Mouse (Mus musculus) ovary, postnatal 10 days (tissue): ENCODE data around the gene Ldha.
"Not testable (repeated sequence)": the region's sequence is repeated elsewhere in the genome, so short reads cannot be mapped to it uniquely, and the experiment has no call there.

ENCODE experiments used
- DNase-seq: peaks from one replicate; pipeline ENCODE4 v3.0.0; 2022; ENCODE audit warnings: low spot score

Gene Ldha

DNA sequence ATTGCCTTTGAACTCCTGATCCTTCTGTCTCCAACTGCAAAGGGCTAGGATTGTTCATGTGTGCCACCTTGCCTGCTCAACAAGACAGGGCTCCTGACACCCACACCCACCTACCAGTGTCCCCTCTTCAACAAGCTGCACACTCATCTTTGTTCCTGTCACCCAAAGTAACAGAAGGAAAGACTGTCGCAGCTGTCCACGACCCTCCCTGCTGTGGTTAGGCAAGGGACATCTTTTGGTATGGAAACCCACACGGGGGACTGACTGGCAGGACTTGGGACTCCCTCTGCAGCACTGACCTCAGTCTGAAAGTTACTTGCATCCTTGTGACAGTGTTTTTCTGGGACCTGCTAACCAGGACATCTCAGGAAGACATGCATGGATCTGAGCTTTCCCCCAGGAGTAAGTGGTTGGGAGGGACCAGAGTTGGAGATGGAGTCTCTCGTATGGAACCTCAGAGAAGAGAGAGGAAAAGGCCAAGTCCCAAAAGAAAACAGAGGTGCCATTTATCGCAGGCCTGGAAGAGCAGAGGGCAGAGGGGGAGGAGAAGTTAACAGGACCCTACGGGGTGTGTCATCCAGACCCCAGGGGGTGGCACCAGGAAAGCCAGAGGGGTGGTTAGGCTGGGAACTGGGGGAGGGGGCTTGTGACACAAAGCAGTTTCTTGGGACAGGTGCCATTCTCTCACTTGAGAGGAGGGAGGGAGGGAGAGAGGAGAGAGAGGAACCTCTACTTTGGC is at the start of gene Ldha:
Ldha (plus strand) TSS at position 689 of the 739 bp plus-strand sequence.
- DNase-seq, result no peak

DNA sequence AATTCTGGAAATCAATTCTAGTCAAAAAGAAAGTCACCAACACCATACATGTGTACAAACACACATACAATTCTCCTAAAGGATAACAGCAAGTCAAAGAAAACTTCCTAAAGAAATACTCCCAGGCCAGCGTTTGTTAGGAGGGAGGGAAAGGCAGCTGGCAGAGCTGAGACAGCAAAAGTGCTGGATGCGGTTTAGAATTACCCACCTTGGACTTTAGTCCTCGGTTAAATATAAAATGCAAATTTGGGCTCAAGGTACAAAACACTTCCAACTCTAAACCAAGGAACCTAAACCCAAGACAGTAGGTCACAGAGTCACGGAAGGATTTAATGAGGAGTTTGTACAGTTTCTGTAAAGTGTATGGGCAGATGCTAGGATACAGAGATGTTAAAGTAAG is 47.4 kb upstream of the Ldha start:
- no peak for DNase-seq

DNA sequence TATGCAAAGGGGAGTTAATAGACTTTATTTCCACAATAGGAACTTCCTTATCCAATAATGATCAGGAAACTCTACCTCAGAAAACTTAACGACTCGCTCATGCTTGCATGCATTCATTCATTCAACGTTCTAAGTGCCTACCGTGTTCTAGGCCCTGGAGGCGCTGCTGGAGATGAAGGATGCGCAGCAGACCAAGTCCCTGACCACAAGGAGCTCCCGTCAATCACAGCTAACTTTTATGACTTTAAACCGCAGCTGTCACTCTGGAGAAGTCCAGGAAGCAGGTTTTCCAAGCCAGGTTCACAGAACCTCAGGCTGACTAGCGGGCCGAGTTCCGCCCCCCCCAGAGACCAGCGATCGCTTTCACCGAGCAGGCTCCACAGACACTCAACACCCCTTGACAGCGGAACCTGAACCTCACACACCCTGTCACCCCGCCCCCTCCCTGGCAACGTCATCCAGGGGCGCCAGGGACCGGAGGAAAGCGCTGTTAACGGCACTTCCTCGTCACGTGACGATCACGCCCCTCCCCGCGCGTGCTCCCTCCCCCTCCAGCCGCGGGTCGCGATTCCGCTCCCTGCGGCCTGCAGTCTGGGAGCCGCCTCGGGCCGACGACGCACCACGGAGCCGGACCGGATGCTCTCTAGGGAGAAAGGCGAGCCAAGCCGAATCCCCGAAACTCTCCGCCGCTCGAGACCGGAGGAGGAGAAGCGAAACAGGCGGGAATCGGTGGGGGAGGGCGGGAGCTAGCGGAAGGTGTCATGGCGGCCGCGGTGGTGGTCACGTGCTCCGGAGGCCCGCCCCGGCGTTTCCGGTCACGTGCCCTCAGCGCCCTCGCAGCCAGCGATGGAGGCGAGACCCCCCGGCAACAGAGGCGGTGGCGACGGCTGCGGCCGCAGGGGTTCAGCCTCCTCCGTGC is 45.7 kb upstream of the Ldha start, which contains the start of the genes Hps5 and Gtf2h1:
Hps5 (minus strand) TSS at position 778 of the 919 bp plus-strand sequence.
Gtf2h1 (plus strand) TSS at position 817 of the 919 bp plus-strand sequence.
- DNase-seq, result peak; percentile 88

DNA sequence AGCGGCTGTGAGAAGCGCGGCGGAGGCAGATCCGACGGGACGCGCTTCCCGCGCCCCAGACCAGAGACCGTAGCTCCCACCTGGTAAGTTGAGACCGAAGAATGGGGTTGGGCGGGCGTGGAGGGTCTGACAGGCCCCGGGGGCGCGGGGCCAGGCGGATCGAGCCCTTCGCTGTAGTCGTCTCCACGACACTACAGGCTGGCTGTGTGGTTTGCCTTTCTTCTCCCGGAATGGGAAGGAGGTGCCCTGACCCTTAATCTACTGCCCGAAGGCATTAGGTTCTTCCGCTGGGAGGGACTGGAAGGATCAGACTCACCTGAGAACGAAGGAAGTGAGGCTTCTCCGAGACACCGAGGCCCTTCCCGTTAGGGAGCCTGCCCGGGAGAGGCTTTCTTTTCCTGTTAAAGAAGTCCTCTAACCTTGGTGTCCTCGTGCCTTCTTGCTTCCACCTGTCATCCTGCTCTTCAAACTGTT is 45.0 kb upstream of the Ldha start:
- no peak for DNase-seq

DNA sequence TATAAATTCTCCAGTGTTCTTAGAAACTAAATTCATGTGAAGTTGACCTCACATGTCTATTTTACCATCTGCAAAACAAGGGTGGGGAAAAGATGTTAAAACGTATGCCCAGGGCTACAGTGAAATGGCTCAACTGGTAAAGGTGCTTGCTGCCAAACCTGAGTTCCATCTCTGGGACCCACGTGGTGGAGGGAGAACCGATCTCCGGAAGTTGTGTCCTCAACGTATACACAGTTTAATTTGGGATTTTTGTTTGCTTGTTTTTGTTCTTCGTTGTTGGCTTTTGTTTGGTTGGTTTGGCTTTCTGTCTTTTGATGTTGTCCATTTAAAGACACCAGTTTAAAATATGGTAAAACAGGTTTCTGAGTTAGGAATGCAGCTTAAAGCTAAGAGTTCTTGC is 44.5 kb upstream of the Ldha start:
- DNase-seq, result no peak

DNA sequence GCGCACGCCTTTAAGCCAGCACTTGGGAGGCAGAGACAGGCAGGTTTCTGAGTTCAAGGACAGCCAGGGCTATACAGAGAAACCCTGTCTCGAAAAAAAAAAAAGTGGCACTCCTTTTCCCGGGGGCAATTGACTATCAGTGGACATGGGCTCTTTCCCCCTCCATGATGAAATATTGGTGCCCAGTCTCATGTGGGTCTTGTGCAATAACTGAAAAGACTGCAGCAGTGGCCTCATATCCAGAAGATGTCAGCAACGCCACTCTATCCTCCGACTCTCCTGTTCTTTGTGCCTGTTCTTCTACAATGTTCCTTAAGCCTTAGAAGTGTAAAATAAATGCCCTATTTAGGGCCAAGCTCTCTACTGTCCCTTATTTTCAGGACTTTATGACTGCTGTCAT is 30.9 kb upstream of the Ldha start:
- DNase-seq, result no peak

DNA sequence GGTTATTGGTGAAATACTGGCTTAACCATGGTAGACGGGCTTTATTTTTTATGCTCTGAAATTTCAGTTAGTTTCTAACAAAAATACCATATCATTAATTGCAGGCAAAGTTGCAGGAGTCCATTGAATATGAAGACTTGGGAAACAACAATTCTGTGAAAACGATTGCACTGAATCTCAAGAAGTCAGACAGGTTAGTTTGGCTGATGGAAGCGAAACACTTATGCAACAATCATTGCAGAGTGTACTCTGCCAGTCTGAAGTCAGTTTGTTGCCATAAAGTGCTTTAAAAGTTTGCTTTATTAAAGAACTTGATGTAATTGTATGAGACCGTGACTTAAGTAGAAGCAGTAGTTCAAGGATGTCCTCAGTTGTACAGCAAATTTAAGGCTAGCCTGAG is 27.3 kb upstream of the Ldha start:
- no peak for DNase-seq

DNA sequence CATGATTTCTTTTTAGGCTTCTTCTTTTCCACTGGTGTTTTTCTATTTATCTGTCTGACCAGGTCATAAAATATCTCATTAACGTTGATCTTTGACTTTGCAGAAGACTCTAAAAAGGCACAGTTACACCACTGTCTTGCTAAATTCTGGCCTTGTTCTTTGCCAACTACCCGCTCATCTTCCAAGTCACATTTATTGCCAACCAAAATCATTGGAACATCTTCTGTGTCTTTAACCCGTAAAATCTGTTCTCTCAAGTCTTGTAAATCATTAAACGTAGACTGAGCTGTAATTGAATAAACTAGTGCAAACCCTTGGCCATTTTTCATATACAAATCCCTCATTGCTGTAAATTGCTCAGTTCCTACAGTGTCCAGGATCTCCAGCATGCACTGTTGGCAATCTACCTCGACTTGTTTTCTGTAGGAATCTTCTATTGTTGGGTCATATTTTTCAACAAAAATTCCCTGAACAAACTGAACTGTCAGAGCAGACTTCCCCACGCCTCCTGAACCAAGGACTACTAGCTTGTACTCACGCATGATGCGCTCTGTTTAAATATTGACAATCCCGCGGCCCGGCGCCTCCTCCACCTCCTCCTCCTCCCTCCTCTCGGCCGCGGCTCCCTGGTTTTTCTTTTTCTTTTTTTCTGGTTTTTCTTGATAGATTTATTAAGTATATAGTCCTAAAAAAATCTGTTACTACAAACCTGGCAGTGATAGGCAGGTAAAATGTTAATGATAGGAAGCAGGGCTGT is 20.2 kb upstream of the Ldha start:
- DNase-seq, result not testable (repeated sequence)

DNA sequence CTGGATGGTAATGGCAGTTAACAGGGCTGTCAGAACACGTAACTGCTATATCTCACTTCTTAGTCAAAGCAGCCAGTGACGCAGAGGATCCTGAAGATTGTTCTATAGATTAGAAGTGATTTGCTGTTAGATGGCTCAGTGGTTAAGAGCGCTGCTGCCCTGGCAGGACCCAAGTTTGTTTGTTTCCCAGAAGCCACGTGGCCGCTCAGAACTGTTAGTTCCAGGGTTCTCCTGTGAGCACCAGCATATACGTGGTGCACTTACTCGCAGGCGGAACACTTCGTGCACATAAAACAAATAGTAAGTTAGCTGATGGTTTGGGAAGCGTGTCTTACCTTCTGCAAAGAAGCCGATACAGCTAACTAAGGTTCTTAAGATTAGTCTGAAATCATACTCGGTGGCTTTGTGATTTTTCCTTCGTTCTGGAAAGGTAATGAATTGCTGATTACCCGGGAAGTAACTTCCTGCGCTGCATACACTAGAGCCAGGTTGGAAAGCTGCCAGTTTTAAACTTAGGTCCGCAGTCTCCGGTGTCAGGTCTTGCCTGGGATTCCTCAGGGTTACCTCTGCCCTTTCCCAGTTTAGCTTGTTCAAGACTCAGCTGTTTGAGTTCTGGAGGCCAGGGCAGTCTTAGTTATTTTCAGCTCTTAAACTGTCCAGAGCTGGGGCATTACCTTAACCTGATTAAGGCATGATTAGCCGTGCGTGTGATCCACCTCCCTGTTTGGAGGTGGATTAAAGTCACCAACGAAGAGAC is 14.1 kb upstream of the Ldha start:
- DNase-seq, result no peak

DNA sequence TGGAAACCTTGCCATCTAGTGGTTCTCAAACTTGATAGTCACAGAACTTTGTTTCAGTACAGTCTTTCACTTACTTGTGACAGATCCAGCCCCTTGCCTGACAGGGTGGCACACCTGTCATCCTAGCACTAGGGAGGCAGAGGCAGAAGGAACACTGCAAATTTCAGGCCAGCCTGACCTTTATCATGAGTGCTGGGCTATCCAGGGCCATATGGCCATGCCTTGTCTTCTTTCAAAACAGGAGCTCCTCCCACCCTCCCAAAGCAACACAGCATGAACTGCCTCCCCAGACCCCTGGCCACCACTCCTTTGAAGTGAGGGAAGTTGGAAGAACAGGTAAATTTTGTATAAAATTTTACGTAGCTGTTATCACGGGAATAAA is 13.5 kb upstream of the Ldha start:
- no peak for DNase-seq

DNA sequence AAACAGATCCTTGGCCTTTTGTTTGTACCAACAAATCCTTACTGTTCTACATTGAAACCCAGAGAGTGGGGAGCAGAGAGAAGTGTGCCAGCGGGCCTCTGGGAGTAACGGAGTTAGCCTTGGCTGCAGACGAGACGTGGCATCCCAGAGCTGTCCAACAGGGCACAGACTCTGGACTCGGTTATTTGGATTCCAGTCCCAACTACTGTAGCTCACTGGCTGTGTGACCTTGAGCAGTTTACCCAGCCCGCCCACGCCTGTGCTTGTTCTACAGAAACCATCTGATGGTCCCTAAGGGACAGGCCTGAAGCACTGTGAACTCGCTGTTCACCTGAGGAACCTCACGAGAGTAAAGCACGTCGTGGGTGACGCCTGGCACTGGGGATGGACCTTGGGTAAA is 11.4 kb upstream of the Ldha start:
- DNase-seq, result no peak

DNA sequence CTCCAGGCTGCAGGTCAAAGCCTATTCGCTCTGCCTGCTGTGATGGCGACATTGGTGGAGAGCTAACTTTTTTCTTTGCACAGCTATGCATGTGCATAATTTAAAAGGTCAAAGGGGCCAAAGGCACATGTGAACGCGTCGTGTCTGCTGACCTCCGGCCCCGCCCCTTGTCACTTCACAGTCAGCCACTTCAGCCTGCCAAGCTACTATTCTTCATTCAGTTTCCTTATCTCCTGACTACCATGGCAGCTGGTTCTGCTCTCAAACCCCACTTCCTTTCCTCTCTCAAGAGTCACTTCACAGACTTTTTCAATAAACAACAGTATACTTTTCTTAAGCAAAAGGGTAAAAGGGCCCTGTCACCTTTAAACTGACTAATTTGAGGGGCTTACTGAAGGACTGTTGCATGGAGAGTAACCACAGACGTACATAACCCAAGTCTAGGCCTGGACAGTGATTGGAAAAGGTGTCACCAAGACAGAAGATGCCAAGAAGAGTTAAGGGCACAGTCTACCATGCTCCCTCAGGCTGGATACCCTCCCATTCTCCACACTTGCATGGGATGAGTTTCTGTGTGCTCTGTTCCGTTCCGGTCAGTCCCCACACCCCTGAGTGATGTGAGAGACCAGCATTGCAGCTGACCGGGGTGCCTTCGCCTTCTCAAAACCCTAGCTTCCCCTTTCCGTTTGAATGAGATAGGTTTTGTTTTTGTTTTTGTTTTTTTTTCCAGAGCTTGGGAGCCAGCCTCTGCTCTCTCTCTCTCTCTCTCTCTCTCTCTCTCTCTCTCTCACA is 10.3 kb upstream of the Ldha start:
- DNase-seq, result no peak

DNA sequence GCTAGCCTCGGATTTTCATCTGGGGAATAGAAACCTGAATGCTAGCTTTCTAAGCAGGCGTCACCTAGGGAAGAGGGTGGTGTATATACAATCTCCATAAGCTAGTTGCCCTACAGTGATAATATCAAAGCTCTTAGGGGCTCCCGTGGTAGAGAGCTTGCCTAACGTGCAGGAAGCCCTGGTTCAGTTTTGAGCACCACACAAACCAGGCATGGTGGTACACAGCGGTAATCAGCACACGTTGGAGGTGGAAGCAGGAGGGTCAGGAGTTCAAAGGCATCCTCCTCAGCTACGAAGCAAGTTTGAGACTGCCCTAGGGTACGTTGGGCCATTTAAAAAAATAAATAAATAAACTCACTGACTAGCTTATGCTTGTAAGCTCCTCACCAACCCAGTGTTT is 9.6 kb upstream of the Ldha start:
- DNase-seq, result no peak

DNA sequence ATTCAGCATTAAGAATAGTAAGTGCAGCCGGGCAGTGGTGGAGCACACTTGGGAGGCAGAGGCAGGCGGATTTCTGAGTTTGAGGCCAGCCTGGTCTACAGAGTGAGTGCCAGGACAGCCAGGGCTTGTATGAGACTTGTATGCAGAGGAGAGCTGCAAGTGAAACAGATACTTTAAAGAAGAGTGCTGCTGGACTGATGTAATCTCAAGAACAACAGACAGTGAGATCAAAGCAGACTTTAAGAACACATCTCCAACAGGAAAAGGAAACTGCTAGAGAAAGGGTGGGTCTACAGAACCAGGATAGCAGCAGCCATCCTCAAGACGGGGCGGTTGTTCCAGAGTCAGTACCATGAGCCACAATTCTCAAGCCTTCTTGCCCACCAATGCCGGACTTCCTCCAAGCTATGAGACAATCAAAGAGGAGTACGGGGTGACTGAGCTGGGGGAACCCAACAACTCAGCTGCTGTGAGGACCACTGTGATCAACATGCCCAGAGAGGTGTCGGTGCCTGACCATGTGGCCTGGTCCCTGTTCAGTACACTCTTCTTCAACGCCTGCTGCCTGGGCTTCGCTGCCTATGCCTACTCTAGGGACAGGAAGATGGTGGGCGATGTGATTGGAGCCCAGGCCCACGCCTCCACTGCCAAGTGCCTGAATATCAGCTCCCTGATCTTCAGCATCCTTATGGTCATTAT is 9.0 kb upstream of the Ldha start:
- not testable (repeated sequence) for DNase-seq

DNA sequence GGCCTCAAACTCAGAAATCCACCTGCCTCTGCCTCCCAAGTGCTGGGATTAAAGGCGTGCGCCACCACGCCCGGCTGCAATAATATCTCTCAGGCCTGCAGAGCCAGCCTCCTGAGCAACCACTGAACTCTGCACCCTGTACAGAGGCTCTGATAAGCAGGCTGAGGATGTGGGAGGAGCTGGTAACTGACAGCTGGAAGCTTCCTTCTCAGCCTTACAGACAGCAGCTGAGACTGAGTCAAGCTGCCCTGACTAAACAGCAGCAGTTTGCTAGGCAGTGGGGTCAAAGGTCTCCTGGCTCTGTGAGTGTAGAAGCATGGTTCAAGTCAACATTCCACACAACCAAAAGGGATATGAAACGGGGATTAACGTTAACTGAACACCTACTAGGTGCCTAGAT is 8.0 kb upstream of the Ldha start:
- DNase-seq, result no peak

DNA sequence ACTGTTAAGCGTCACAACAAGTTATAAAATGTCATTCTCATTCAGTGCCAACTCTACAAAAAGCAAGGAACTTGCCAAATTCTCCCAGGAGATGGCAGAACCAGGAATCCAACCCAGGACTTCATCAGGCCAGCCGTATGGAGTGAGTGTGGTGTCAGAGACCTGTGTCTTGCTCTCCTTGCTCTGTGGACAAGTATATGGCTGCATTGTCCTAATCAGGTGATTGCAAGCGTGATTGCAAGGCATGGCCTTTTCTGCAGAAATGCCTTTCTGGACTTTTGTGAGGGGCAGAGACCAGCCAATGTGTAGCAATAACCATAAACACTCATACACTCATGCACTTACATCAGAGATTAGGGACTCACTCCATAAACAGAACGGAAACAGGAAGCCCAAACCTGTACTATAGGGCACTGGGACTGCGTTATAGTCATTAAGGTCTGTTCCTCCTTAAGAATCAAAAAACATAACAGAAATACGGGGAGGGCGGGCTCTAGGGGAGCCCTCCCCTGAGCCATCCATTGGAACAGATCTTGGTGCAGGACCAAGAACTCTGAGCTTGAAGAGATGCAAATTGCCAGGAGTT is 7.5 kb upstream of the Ldha start:
- no peak for DNase-seq

DNA sequence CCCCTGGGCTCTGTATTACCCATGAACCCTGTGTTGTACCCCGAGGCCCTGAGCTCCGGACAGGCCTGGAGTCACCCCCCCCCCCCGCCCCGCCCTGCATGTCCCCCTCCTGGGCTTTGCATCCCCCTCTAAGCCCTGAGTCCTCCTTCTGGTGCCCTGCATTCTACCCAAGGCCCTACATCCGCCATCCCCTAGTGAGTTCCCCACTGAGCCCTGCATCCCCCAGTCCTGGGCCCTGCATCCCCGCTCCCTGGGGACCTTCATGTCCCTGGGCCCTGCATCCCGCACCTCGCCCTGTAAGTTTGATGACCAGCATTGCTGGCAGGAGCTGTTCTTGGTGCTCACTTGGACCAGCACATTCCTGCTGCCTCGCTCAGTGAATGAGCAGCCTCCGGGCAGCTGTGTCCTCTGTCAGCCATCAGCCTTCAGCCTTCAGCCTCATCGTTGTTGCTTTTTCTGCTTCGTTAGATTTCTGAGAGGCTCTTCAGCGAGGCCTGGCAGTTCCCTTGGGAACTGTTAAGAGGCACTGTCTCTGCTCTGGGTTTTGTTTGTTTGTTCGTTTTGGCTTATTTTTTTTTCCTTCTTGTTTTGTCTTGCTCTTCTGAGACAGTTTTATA is 6.2 kb upstream of the Ldha start:
- no peak for DNase-seq

DNA sequence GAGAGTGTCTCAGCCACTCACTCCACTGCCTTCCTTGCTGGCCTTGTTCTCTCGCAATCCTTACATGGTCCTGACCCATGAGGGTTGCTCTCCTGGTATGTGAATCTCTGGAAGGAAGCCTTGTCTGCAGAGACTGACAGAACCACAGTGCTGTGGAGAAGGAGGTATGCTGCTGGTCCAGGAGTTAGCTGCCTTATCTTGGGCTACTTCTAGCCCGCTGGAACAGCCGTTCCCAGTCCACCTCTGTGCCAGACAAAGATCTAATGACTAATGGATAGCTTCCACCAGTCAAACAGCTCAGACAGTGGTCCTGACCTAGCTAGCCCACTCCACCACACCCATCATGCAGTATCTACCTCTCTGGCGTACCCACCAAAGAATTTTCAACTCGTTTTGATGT is 4.9 kb upstream of the Ldha start:
- DNase-seq, result no peak

DNA sequence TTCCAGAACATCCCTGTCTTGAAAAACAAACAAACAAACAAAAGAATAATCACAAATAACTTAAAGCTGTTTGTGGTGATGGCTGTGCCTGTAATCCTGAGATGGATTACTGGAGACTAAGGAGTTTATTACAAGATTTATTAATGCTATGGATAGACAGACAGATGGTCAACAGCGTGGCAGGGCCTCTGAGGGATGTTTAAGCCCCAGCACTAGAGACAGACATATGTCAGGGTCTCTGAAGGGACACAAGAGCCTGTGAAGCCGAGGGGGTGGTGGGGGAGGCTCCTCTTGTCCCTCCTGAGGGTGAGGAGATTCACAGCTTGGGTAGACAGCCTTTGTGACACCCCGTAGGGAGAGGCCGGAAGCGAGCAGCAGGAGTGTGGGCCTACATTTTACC is 4.2 kb upstream of the Ldha start:
- no peak for DNase-seq
